Mouse (Mus musculus) heart, postnatal 0 days (tissue): Measurements from ENCODE around the gene Schip1.

Experiments
- CTCF ChIP-seq: IDR thresholded peaks from 2 replicates; pipeline ENCODE4 v1.5.1; 2016; ENCODE audit warnings: antibody characterized with exemption, control low read depth, low read depth
- EP300 ChIP-seq: IDR thresholded peaks from 2 replicates; pipeline ENCODE4 v1.6.1; 2016; ENCODE audit warnings: antibody characterized with exemption, low read depth

GRCm38 (mm10) chr3:68092108-68092507 lies 27.5 kb downstream of the Schip1 start:
- TF ChIP-seq EP300, result no peak
- no peak for TF ChIP-seq CTCF
